Mouse (Mus musculus) left cerebral cortex, adult 9 months (tissue): ENCODE measurements around the gene Prkag1.

ENCODE experiments used
- DNase-seq, 2 experiments: peaks; one replicate each; pipeline ENCODE4 v3.0.0; 2022; ENCODE audit warnings: low spot score in 2 of 2

The Prkag1 gene

DNA sequence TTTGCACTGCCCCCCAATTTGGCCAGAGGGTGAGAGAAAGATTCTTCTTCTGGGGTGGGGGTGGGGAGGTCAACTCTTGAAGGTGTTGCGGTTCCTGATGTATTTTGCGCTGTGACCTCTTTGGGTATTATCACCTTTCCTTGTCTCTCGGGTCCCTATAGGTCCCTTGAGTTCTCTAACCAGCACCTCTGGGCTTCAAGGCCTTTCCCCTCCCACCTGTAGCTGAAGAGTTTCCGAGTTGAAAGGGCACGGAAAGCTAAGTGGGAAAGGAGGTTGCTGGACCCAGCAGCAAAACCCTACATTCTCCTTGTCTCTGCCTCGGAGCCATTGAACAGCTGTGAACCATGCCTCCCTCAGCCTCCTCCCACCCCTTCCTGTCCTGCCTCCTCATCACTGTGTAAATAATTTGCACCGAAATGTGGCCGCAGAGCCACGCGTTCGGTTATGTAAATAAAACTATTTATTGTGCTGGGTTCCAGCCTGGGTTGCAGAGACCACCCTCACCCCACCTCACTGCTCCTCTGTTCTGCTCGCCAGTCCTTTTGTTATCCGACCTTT is 38.1 kb downstream of the Prkag1 start:
- DNase-seq = no peak

DNA sequence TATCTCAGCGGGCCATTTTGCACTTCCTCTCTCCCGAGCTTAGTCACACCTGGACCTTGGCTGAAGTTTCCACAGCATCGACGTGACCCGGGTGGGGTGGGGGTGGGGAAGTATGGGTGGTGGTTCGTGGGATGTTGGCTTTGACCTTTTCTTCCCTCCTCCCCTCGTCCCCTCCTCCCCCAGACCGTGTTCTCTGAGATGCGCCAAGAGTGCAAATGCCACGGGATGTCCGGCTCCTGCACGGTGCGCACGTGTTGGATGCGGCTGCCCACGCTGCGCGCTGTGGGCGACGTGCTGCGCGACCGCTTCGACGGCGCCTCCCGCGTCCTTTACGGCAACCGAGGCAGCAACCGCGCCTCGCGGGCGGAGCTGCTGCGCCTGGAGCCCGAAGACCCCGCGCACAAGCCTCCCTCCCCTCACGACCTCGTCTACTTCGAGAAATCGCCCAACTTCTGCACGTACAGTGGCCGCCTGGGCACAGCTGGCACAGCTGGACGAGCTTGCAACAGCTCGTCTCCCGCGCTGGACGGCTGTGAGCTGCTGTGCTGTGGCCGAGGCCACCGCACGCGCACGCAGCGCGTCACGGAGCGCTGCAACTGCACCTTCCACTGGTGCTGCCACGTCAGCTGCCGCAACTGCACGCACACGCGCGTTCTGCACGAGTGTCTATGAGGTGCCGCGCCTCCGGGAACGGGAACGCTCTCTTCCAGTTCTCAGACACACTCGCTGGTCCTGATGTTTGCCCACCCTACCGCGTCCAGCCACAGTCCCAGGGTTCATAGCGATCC is 38.9 kb downstream of the Prkag1 start:
- no peak for DNase-seq

DNA sequence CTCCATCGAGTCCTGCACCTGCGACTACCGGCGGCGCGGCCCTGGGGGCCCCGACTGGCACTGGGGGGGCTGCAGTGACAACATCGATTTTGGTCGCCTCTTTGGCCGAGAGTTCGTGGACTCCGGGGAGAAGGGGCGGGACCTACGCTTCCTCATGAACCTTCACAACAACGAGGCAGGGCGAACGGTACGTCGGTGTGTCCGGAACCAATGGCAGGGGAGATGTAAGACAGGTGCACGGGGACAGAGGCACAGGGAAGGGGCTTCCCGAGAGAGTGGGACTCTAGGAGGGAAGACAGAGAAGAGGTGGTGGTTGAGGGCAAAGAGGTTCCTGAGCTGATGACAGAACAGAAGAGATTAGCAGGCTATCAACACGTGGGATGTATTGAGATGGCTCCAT is 39.5 kb downstream of the Prkag1 start:
- no peak for DNase-seq

DNA sequence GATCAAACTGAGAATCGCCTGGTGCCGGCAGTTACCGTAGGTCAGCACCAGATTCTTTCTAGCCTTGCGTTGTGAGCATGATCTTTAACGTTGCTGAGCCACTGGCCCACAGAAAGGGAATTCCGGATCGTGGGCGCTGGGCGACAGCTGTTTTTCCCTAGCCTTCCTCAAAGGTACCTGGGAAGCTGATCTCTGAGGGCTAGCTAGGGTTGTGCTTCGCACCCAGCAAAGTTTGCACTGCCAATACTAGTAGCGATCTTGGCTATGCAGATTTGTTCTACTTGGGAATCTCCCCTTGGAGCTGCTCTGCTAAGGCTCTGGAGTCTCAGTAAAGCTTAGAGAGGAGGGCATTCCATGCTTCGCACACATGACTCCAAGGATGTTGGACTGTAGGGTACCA is 40.1 kb downstream of the Prkag1 start:
- no peak for DNase-seq

DNA sequence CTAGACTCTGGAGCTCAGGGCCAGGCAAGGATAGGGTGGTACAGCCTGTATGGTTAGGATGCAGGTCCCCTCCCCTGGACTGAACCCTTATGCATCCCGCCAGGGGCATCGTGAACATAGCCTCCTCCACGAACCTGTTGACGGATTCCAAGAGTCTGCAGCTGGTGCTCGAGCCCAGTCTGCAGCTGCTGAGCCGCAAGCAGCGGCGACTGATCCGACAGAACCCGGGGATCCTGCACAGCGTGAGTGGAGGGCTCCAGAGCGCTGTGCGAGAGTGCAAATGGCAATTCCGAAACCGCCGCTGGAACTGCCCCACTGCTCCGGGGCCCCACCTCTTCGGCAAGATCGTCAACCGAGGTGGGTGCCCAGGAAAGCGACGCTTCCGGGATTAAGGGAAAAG is 40.6 kb downstream of the Prkag1 start:
- DNase-seq = no peak

DNA sequence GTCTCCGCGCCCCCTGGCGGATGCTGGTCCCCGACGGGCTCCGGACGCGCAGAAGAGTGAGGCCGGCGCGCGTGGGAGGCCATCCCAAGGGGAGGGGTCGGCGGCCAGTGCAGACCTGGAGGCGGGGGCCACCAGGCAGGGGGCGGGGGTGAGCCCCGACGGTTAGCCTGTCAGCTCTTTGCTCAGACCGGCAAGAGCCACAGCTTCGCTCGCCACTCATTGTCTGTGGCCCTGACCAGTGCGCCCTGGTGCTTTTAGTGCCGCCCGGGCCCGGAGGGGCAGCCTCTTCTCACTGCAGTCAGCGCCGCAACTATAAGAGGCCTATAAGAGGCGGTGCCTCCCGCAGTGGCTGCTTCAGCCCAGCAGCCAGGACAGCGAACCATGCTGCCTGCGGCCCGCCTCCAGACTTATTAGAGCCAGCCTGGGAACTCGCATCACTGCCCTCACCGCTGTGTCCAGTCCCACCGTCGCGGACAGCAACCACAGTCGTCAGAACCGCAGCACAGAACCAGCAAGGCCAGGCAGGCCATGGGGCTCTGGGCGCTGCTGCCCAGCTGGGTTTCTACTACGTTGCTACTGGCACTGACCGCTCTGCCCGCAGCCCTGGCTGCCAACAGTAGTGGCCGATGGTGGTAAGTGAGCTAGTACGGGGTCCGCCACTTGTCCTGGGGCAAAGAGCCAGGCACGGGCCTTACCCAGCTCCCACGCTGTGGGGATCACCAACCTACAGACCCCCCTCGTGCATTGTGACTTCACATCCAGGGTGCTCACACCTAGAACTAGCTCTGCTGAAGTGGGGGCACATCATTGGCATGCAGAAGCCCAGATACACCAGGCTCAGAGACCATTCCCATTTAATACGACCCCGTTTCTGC is 41.4 kb downstream of the Prkag1 start, which contains the start of gene Wnt1:
TSS of gene Wnt1 (plus strand) at position 197 of the 875 bp plus-strand sequence.
- DNase-seq = no peak

DNA sequence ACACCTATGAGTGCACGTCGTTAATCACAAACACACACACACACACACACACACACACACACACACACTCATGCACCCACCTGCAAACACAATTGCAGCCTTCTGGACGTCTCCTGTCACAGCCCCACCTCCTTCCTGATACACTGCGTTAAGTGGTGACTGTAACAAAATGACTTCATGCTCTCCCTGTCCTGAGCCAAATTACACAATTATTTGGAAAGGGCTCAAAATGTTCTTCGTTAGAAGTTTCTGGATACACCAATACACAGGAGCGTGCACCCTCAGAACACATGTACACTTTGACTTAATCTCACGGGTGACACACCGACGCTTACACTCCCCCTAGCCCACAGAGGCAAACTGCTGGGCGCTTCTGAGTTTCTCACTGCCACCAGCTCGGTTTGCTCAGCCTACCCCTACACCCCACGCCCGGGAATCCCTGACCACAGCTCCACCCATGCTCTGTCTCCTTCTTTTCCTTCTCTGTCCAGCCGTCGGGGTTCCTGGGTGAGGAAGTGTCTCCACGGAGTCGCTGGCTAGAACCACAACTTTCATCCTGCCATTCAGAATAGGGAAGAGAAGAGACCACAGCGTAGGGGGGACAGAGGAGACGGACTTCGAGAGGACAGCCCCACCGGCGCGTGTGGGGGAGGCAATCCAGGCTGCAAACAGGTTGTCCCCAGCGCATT is 42.2 kb downstream of the Prkag1 start:
- DNase-seq = no peak

DNA sequence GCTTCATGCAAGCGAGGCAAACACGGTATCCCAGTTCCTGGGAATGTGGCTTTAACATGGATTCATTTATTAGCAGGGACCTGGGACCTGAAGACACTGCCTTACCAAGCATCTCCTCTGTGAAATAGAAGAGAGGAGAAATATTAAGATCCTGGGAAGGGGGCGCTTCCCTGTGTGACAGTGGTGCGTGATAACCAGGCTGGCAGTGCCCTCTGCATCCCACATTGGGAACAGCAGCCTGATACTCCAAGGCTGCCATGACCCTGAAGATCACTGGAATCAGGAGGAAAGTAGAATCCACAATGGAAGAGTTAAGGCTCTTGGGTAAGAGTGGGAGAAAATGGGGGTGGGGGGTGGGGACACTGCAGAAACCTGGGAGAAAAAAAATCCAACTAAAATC is 43.4 kb downstream of the Prkag1 start:
- no peak for DNase-seq

DNA sequence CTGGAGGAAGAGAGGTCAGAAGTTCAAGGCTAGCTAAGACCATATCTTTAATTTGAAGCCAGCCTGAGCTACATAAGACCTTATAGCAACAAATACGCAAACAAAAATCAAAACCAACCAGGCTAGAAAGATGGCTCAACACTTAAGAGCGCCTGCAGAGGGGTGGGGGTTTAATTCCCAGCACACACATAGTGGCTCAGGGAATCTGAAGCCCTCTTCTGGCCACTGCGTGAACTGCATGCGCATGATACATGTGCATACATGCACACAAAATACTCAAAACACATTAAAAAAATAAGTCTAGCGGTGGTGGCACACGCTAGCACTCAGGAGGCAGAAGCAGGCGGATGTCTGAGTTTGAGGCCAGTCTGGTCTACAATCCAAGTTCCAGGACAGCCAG is 45.6 kb downstream of the Prkag1 start:
- no peak for DNase-seq

DNA sequence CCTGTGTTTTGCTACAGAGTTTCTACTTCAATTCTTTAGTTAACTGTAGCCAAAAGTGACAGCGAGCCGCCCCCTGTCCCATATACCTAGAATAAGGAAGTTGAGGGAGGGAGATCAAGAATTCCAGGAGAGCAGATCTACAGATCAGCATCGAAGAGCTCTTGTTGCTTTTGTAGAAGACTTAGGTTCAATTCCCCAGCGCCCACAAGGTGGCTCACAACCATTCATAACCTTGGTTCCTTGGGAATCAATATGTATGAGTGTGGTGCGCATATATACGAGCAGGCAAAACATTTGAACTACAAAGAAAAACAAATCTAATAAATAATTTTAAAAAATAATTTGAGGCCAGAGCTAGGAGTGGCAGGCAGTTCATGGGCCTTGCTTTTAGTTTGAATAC is 50.2 kb downstream of the Prkag1 start:
- no peak for DNase-seq

DNA sequence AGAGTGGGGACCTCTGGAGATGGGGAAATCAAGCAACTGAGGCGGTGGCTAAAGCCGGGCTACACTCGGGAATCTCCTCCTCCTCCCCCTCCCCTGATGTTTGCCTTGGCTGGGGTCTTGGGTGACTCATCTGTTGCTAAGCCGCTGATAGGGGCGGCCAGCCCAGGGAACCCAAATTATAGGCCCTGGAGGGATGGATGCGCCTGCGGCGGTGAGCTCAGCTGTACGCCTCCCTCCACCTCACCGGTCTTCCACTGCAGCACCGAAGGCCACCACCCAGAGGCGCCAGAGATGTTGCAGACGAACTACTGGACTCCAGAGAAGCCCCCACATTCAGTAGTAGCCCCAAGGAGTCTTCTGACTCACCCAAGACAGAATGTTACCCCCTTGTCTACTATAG is 50.7 kb downstream of the Prkag1 start:
- no peak for DNase-seq

DNA sequence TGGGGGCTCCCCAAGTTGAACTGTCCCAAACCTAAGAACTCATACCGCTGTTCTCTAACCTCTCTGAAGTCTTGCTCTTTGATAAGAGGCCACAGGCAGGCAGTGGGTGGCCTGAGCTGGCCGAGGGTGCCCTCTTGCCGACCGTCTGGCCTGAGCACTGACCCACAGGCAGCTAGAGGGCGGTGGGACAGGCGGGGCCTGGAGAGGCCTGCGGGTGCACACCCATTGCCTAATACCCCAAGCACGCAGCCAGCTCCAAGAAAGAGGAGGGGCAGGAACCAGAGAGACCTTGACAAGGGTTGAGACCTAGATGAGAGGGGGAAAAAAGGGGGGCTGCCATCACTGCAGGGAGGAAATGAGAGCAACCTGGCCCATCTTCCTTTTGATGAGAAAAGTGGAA is 51.2 kb downstream of the Prkag1 start:
- DNase-seq = no peak

DNA sequence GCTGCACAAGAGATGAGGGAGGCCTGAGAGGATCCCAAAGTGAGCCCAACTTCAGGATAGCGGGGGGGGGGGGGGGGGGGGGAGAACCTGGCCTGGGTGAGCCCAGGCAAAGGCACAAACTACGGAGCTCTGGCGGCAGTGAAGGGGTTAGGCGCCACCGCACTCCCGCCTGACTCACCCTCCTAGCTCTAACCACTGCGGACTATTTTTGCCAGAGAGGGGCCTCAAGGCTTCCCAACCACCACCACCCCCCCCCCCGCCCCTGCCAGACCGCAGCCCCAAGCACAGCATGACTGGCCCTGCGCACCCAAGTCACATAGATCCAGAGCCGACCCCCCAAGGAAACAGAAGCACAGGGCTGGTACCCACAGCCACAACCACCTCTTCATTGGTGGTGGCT is 52.5 kb downstream of the Prkag1 start:
- no peak for DNase-seq

DNA sequence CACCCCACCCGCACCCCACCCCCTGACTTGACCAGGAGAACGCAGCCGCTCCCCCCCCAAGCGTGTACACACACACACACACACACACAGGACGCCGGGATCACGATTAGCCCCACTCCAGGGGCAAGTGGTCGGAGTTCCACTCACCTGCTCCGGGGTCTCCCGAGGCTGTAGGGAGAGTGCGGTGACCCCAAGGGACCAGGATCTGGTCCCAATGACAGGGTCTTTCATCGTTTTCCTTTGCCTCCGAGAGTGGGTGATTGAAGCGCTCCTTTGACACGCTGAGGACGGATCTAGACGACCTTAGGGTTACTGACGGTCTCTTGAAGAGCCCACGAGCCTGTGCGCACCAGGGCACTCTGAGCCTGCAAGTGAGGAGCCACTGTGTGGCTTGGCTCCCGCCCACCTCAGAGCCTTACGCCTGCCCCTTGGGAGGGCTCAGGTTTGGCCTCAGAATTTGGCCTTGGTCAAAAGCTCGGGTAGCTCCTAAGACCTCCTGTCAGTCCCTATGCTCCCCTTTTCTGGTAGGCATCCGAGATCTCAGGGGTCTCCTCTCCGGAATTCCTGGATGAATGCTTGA is 53.0 kb downstream of the Prkag1 start:
- DNase-seq = no peak

DNA sequence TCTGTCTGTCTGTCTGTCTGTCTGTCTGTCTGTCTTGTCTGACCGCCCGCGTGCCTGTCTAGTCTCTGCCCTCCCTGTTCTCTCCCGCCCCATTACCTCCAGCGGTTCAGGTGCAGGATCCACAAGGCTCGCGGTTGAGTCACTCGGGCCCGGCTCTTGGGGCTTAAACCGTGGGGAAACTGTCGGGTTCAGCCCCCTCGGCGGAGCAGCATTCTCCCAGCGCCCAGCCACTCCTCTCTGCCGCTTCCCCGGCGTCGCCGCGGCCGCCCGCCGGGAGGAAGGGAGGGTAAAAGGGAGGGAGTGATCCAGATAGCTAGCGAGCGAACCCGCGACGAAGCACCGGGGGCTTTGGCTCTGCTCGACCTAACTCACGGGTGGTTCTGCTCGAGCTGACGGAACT is 53.6 kb downstream of the Prkag1 start, which contains the start of gene Wnt10b:
TSS of gene Wnt10b (minus strand) at position 389 of the 400 bp plus-strand sequence.
- no peak for DNase-seq

DNA sequence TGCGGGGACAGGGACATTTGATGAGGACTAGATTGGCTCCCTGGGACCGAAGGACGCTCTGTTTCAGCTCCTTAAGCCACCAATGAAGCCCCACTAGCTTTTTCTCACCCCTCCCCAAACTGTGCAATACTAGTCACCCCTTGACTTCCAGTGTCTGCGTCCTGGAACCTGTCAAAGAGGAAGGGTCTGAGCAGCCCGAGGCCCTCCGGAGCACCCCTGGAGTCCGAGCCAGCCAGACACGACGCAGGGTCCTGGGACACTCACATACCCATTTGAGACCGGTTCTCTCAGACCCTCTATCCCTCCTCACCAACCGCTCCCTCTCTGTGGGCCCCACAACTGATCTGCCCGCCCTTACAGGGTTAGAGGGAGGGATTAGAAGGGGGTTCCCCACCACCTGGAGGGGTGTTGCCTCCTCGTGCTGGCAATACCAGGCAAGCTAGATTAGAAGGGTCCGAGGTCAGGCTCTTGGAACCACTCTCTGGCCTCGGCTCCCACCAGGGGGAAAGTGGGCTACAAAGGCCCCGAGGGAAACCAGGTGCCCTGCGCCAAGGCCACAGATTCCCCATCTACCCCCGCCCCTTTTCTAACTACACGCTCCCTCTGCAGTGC is 54.2 kb downstream of the Prkag1 start:
- no peak for DNase-seq

DNA sequence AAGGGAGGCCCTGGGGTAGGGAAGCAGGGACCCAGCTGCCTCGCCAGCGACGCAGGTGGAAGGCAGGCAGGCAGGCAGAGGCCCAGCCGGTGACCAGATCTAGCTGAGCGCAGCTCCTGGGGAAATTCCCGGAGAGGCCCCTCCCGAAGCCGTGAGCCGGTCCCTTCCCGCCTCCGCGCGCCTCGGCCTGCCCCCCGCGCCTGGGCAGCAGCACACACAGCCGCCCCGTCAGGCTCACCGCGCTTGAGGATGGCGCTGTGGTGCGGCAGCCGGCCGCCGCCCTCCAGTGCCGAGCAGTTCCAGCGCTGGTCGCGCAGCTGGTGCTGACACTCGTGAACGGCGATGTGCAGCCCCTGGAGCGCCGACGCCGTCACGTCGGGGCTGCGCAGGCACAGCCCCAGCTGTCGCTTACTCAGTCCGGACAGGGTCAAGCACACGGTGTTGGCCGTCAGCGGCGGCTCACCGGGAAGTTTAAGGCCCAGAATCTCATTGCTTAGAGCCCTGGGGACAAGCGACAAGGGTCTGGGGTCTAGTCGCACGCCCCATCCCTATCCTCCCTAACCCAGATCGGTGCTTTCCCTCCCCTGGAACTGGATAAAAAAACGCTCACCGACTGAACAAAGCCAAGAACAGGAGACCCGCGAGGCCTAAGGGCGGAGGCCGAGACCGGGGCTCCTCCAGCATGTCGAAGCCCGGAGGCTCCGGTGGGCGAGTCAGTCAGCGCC is 54.9 kb downstream of the Prkag1 start:
- no peak for DNase-seq

DNA sequence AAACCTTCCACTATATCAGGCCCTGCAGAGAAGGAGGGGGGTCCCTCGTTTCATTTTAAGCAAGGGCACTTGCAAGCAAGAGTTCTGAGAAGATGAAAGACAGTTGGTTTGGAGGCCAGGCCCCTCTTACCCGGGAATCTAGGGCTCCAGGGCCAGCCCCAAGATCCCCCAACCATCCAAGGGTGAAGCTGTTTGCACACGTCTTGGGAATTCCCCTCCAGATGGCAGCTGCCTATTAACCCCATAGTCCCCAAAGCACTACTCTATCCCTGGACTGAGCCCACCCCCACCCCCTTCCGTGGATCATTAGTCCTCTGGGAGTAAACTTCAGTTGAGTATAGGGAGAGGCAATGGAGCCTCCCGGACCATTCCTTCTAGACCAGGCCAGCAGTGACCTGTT is 55.8 kb downstream of the Prkag1 start:
- no peak for DNase-seq

DNA sequence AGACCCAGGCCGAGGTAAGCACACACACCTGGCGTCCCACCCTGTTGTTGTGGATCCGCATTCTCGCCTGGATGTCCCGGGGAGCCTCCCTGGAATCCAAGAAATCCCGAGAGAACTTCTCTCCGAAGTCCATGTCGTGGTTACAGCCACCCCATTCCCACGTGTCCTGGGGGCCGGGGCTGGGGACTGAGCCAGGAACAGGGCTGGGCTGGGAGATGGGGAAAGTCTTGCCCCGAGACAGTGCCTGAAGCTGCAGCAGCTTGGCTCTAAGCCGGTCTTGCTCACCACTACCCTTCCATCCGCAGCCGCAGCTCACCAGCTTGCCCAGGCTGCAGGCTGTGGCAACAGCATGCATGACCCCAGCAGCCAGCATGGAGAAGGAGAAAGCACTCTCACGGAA is 57.2 kb downstream of the Prkag1 start:
- DNase-seq = no peak

DNA sequence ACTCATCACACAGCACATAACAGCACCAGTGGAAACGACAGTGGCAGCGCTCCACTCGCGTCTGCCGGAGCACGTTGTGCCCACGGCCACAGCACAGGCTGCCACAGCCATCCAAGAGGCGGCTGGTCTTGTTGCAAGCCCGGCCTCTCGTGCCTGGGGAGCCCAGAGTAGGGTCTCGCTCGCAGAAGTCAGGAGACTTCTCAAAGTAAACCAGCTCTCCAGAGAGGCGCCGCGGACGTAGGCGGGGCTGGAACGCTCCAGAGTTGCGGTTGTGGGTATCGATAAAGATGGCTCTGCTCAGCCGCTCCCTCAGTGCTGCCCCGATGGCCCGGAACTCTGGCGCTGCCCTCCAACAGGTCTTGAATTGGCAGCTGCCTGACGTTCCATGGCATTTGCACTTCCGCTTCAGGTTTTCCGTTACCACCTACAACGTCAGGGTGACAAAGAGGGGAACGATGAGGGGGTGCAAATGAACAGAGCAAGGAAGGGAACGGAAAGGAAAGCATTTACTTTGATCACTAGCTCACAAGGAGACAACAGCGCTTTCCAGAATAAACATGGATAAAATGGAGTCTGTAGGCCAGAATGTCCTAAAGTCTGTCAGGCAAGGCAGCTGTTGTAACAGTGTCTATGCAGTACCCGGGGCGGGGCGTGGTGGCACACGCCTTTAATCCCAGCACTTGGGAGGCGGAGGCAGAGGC is 58.7 kb downstream of the Prkag1 start:
- DNase-seq = no peak
